Mouse (Mus musculus): ENCODE measurements around the gene Ndufaf3. TPM values are rescaled to one million over a fixed set of nuclear protein-coding genes. Genes with fewer than 3 reads are reported as not detected.

Gene Ndufaf3
- total and polyA plus RNA-seq, 3 experiments, result 16.9 to 31.8 (median 17.7) TPM

- H3K36me3 ChIP-seq (replicated peaks), result peaks cover 69% of the 10 kb centered on the region
These were observed 50.6 kb downstream of the Ndufaf3 start, which contains the start of gene Qrich1 for GRCm38 (mm10) chr9:108516380-108517251. Gene Qrich1, plus strand, starts transcription at chr9:108516806.

More at GRCm38 (mm10) chr9:108516380-108517251, 50.6 kb downstream of the Ndufaf3 start, which contains the start of gene Qrich1:
- no peaks in the 10 kb centered on the region for H3K9me3 ChIP-seq (replicated peaks)
- TF ChIP-seq CTCF (IDR thresholded peaks at IDR 0.05; ENCODE audit: low read depth, low read length) (no peak), GATA2 (IDR thresholded peaks at IDR 0.05; ENCODE audit: borderline replicate concordance, low read depth, low read length) (no peak), GATA1 (IDR thresholded peaks at IDR 0.05; ENCODE audit: borderline replicate concordance, low read length) (no peak), POLR2AphosphoS5 (IDR thresholded peaks at IDR 0.05; ENCODE audit: insufficient replicate concordance, low read depth, low read length) (no peak), TAL1 (conservative IDR thresholded peaks at IDR 0.05; ENCODE audit: low read depth, low read length) (no peak)
- peak within 1 kb of the TSS; percentile 96 for H3K4me3 ChIP-seq (ENCODE audit: low read depth, low read length)
- no peaks in the 10 kb centered on the region for H3K27me3 ChIP-seq (ENCODE audit: insufficient read depth, low read length)
- peak; percentile 92 for ATAC-seq (ENCODE audit: extremely low read depth, insufficient number of reproducible peaks, low FRiP score, poor library complexity, severe bottlenecking)
- DNase-seq (ENCODE audit: low spot score), result peak; percentile 89
- H3K4me1 ChIP-seq (ENCODE audit: insufficient read depth, low read depth, low read length), result peaks cover 45% of the 10 kb centered on the region

Other genes starting within 250 kb of the Ndufaf3 start
- 1,641 and 1,695 TPM in 2 replicates for gene Gpx1, start 228.5 kb downstream of the Ndufaf3 start, total RNA-seq (2014; fragmentation: Nextera tagmentation)
- 1,228 and 1,354 TPM in 2 replicates for gene Gpx1, start 228.5 kb downstream of the Ndufaf3 start, total RNA-seq (2017)
- 470 and 543 TPM in 2 replicates for gene Gpx1, start 228.5 kb downstream of the Ndufaf3 start, polyA plus RNA-seq (2012)
- 126 and 131 TPM in 2 replicates for gene Usp4, start 219.6 kb downstream of the Ndufaf3 start, total RNA-seq (2014; fragmentation: Nextera tagmentation)
- gene Usp4, start 219.6 kb downstream of the Ndufaf3 start, total RNA-seq (2017), result 76.5 and 78.6 TPM in 2 replicates
- gene Usp4, start 219.6 kb downstream of the Ndufaf3 start, polyA plus RNA-seq (2012), result 60.8 and 97.3 TPM in 2 replicates
- not detected in 2 replicates for gene 1700102P08Rik, start 174.6 kb downstream of the Ndufaf3 start, total RNA-seq (2014; fragmentation: Nextera tagmentation)
- gene 1700102P08Rik, start 174.6 kb downstream of the Ndufaf3 start, total RNA-seq (2017), result 0.44 and 1.3 TPM in 2 replicates
- 0.29 and 0.81 TPM in 2 replicates for gene 1700102P08Rik, start 174.6 kb downstream of the Ndufaf3 start, polyA plus RNA-seq (2012)
- gene Ccdc36, start 138.9 kb downstream of the Ndufaf3 start, total RNA-seq (2014; fragmentation: Nextera tagmentation), result not detected in 2 replicates
- 0.22 TPM in 1 of 2 replicates, not detected in the other for gene Ccdc36, start 138.9 kb downstream of the Ndufaf3 start, total RNA-seq (2017)
- not detected in 2 replicates for gene Ccdc36, start 138.9 kb downstream of the Ndufaf3 start, polyA plus RNA-seq (2012)
- not detected in 2 replicates for gene BC048562, start 131.0 kb downstream of the Ndufaf3 start, total RNA-seq (2014; fragmentation: Nextera tagmentation)
- 0.22 TPM in 1 of 2 replicates, not detected in the other for gene BC048562, start 131.0 kb downstream of the Ndufaf3 start, total RNA-seq (2017)
- gene BC048562, start 131.0 kb downstream of the Ndufaf3 start, polyA plus RNA-seq (2012), result 0.08 TPM in 1 of 2 replicates, not detected in the other
- gene Ccdc71, start 106.9 kb downstream of the Ndufaf3 start, total RNA-seq (2014; fragmentation: Nextera tagmentation), result 52.4 and 53.0 TPM in 2 replicates
- 20.3 and 22.3 TPM in 2 replicates for gene Ccdc71, start 106.9 kb downstream of the Ndufaf3 start, total RNA-seq (2017)
- gene Ccdc71, start 106.9 kb downstream of the Ndufaf3 start, polyA plus RNA-seq (2012), result 24.1 and 25.6 TPM in 2 replicates
- 14.7 and 21.2 TPM in 2 replicates for gene Klhdc8b, start 105.9 kb downstream of the Ndufaf3 start, total RNA-seq (2014; fragmentation: Nextera tagmentation)
- gene Klhdc8b, start 105.9 kb downstream of the Ndufaf3 start, total RNA-seq (2017), result 52.8 and 63.1 TPM in 2 replicates
- 112 and 116 TPM in 2 replicates for gene Klhdc8b, start 105.9 kb downstream of the Ndufaf3 start, polyA plus RNA-seq (2012)
- 0.15 TPM in 1 of 2 replicates, not detected in the other for gene Lamb2, start 87.7 kb downstream of the Ndufaf3 start, total RNA-seq (2014; fragmentation: Nextera tagmentation)
- gene Lamb2, start 87.7 kb downstream of the Ndufaf3 start, total RNA-seq (2017), result 0.11 and 0.17 TPM in 2 replicates
- 0.07 TPM in 2 replicates for gene Lamb2, start 87.7 kb downstream of the Ndufaf3 start, polyA plus RNA-seq (2012)
- gene Usp19, start 76.8 kb downstream of the Ndufaf3 start, total RNA-seq (2014; fragmentation: Nextera tagmentation), result 70.6 and 197 TPM in 2 replicates
- 41.3 and 44.7 TPM in 2 replicates for gene Usp19, start 76.8 kb downstream of the Ndufaf3 start, total RNA-seq (2017)
- gene Usp19, start 76.8 kb downstream of the Ndufaf3 start, polyA plus RNA-seq (2012), result 87.7 and 102 TPM in 2 replicates
- 320 and 349 TPM in 2 replicates for gene Qars, start 59.7 kb downstream of the Ndufaf3 start, total RNA-seq (2014; fragmentation: Nextera tagmentation)
- gene Qars, start 59.7 kb downstream of the Ndufaf3 start, total RNA-seq (2017), result 196 and 201 TPM in 2 replicates
- 138 and 248 TPM in 2 replicates for gene Qars, start 59.7 kb downstream of the Ndufaf3 start, polyA plus RNA-seq (2012)
- gene Qrich1, start 50.6 kb downstream of the Ndufaf3 start, total RNA-seq (2014; fragmentation: Nextera tagmentation), result 179 and 214 TPM in 2 replicates
- 150 and 161 TPM in 2 replicates for gene Qrich1, start 50.6 kb downstream of the Ndufaf3 start, total RNA-seq (2017)
- gene Qrich1, start 50.6 kb downstream of the Ndufaf3 start, polyA plus RNA-seq (2012), result 99.7 and 143 TPM in 2 replicates
- gene Impdh2, start 7.1 kb downstream of the Ndufaf3 start, total RNA-seq (2014; fragmentation: Nextera tagmentation), result 145 and 154 TPM in 2 replicates
- 247 and 299 TPM in 2 replicates for gene Impdh2, start 7.1 kb downstream of the Ndufaf3 start, total RNA-seq (2017)
- gene Impdh2, start 7.1 kb downstream of the Ndufaf3 start, polyA plus RNA-seq (2012), result 167 and 176 TPM in 2 replicates
- gene Dalrd3, start 2.5 kb upstream of the Ndufaf3 start, total RNA-seq (2014; fragmentation: Nextera tagmentation), result 48.3 and 49.1 TPM in 2 replicates
- gene Dalrd3, start 2.5 kb upstream of the Ndufaf3 start, total RNA-seq (2017), result 48.3 and 65.3 TPM in 2 replicates
- gene Dalrd3, start 2.5 kb upstream of the Ndufaf3 start, polyA plus RNA-seq (2012), result 101 and 121 TPM in 2 replicates
- gene Wdr6, start 11.3 kb upstream of the Ndufaf3 start, total RNA-seq (2014; fragmentation: Nextera tagmentation), result 22.6 and 27.6 TPM in 2 replicates
- 36.3 and 39.2 TPM in 2 replicates for gene Wdr6, start 11.3 kb upstream of the Ndufaf3 start, total RNA-seq (2017)
- 16.9 and 30.0 TPM in 2 replicates for gene Wdr6, start 11.3 kb upstream of the Ndufaf3 start, polyA plus RNA-seq (2012)
- 1.7 and 1.9 TPM in 2 replicates for gene P4htm, start 30.2 kb upstream of the Ndufaf3 start, total RNA-seq (2014; fragmentation: Nextera tagmentation)
- 2.0 and 2.6 TPM in 2 replicates for gene P4htm, start 30.2 kb upstream of the Ndufaf3 start, total RNA-seq (2017)
- gene P4htm, start 30.2 kb upstream of the Ndufaf3 start, polyA plus RNA-seq (2012), result 5.4 and 5.7 TPM in 2 replicates
- gene Arih2, start 82.0 kb upstream of the Ndufaf3 start, total RNA-seq (2014; fragmentation: Nextera tagmentation), result 77.4 and 83.1 TPM in 2 replicates
- gene Arih2, start 82.0 kb upstream of the Ndufaf3 start, total RNA-seq (2017), result 86.9 and 91.4 TPM in 2 replicates
- gene Arih2, start 82.0 kb upstream of the Ndufaf3 start, polyA plus RNA-seq (2012), result 146 and 153 TPM in 2 replicates
- 17.4 and 17.8 TPM in 2 replicates for gene Slc25a20, start 94.7 kb upstream of the Ndufaf3 start, total RNA-seq (2014; fragmentation: Nextera tagmentation)
- 30.3 TPM in 2 replicates for gene Slc25a20, start 94.7 kb upstream of the Ndufaf3 start, total RNA-seq (2017)
- gene Slc25a20, start 94.7 kb upstream of the Ndufaf3 start, polyA plus RNA-seq (2012), result 5.5 and 7.7 TPM in 2 replicates
- not detected in 2 replicates for gene Prkar2a, start 121.9 kb upstream of the Ndufaf3 start, total RNA-seq (2014; fragmentation: Nextera tagmentation)
- gene Prkar2a, start 121.9 kb upstream of the Ndufaf3 start, total RNA-seq (2017), result 0.29 and 0.38 TPM in 2 replicates
- 0.19 TPM in 1 of 2 replicates, not detected in the other for gene Prkar2a, start 121.9 kb upstream of the Ndufaf3 start, polyA plus RNA-seq (2012)
- 39.0 and 43.0 TPM in 2 replicates for gene Ip6k2, start 216.4 kb upstream of the Ndufaf3 start, total RNA-seq (2014; fragmentation: Nextera tagmentation)
- 35.7 and 43.8 TPM in 2 replicates for gene Ip6k2, start 216.4 kb upstream of the Ndufaf3 start, total RNA-seq (2017)
- gene Ip6k2, start 216.4 kb upstream of the Ndufaf3 start, polyA plus RNA-seq (2012), result 29.4 and 33.6 TPM in 2 replicates
- gene Nckipsd, start 240.9 kb upstream of the Ndufaf3 start, total RNA-seq (2014; fragmentation: Nextera tagmentation), result 4.7 and 6.3 TPM in 2 replicates
- 4.1 and 5.2 TPM in 2 replicates for gene Nckipsd, start 240.9 kb upstream of the Ndufaf3 start, total RNA-seq (2017)
- gene Nckipsd, start 240.9 kb upstream of the Ndufaf3 start, polyA plus RNA-seq (2012), result 5.6 and 8.3 TPM in 2 replicates